Mouse (Mus musculus) gastrocnemius, postnatal 10 days (tissue): ENCODE measurements around the gene Lamc2. TPM values are rescaled to one million over a fixed set of nuclear protein-coding genes. Genes with fewer than 3 reads are reported as not detected.
A peak's percentile ranks its signal among the peaks of the same experiment; 100 is the strongest.
"Not testable (repeated sequence)": the region's sequence is repeated elsewhere in the genome, so short reads cannot be mapped to it uniquely, and the experiment has no call there.

Experiments used
- DNase-seq: peaks from one replicate; pipeline ENCODE4 v3.0.0; 2021; ENCODE audit warnings: mixed read lengths
- total RNA-seq, 2 experiments: library from RNA; stranded (reverse); gene quantifications; 2 replicates each; pipeline ENCODE4 v1.2.3; 2021

Lamc2 gene
- total RNA-seq, 2 experiments from 2014 or later: 2.6 to 4.6 TPM

- DNase-seq: no peak
These were observed 91.8 kb downstream of the Lamc2 start for GRCm38 (mm10) chr1:153094226-153095076.

GRCm38 (mm10) chr1:153093581-153093980 is 92.7 kb downstream of the Lamc2 start:
- no peak for DNase-seq

GRCm38 (mm10) chr1:153093172-153093571 is 93.1 kb downstream of the Lamc2 start:
- no peak for DNase-seq

GRCm38 (mm10) chr1:153092237-153092975 is 93.8 kb downstream of the Lamc2 start:
- DNase-seq: peak; percentile 81

- peak; percentile 45 for DNase-seq
These were observed 94.6 kb downstream of the Lamc2 start for GRCm38 (mm10) chr1:153091438-153092236.

GRCm38 (mm10) chr1:153090807-153091206 is 95.4 kb downstream of the Lamc2 start:
- DNase-seq: no peak

- DNase-seq: no peak
These were observed 96.2 kb downstream of the Lamc2 start for GRCm38 (mm10) chr1:153090081-153090480.

GRCm38 (mm10) chr1:153087771-153088170 is 98.5 kb downstream of the Lamc2 start:
- DNase-seq: no peak

GRCm38 (mm10) chr1:153085198-153085597 is 101.0 kb downstream of the Lamc2 start:
- DNase-seq: no peak

GRCm38 (mm10) chr1:153084191-153084590 is 102.1 kb downstream of the Lamc2 start:
- no peak for DNase-seq

- not testable (repeated sequence) for DNase-seq
These were observed 103.0 kb downstream of the Lamc2 start for GRCm38 (mm10) chr1:153083233-153083632.

GRCm38 (mm10) chr1:153075955-153076354 is 110.3 kb downstream of the Lamc2 start:
- no peak for DNase-seq

- no peak for DNase-seq
These were observed 111.0 kb downstream of the Lamc2 start for GRCm38 (mm10) chr1:153075087-153075736.

GRCm38 (mm10) chr1:153073441-153073840 is 112.8 kb downstream of the Lamc2 start:
- DNase-seq: no peak

Other genes starting within 250 kb of the Lamc2 start
- 1 to 10 TPM; 2.3 to 3.8 TPM for gene Nmnat2, start 231.5 kb downstream of the Lamc2 start, total RNA-seq
- 100 to 1,000 TPM; 296 to 324 TPM for gene Lamc1, start 146.3 kb upstream of the Lamc2 start, total RNA-seq
- gene Shcbp1l, start 238.7 kb upstream of the Lamc2 start, total RNA-seq: not detected